Mouse (Mus musculus) CD8-positive naive resting alpha-beta T cell, adult 57 days (primary cell): ENCODE measurements around the gene Abraxas2. TPM values are rescaled to one million over a fixed set of nuclear protein-coding genes. Genes with fewer than 3 reads are reported as not detected.

ENCODE experiments used
- total RNA-seq: library from RNA; stranded (reverse); gene quantifications from one replicate; pipeline ENCODE4 v1.2.4, GENCODE M21; 2023

Gene Abraxas2
- 31.1 TPM for total RNA-seq

DNA sequence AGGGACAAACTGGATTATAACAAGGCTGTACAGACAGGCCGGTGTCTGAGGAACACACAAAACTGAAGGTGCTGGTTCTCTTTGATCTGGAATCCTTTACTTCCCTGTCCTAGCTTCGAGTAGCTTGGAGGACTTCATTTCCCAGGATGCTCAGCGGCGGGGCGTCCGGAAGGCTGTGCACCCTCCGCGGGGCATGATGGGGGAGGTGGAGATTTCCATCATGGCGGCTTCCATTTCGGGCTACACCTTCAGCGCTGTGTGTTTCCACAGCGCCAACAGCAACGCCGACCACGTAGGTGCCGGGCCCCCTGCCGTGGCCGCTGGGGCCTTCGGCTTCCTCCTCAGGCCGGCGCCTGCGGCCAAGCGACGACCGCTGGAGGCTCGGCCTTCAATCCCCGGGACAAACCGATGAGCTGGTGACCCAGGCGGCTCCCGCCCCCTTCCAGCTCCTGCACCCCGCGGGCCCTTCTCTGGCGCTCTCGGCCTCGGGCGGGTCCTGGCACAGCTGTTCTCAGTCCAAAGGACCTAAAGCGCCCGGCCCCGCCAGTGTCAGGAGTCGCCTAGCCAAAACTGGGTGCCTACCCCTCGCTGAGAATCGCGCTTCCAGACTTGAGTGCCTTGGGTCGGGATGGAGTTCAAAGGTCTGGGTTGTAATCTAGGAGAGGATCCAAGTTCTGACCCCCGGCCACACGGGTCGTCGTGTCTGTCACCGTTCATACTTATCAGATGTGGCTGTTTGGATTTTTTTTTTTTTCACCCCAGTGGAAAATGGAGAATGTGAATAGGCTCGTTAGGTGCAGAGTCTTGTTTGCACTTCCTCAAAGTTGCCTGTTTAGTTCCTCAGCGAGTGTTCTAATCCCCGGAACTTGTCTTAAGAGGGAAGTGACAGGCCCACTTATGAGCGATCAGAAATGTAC lies at the start of gene Abraxas2:
TSS of gene Abraxas2 (plus strand) at position 184 of the 917 bp plus-strand sequence.

DNA sequence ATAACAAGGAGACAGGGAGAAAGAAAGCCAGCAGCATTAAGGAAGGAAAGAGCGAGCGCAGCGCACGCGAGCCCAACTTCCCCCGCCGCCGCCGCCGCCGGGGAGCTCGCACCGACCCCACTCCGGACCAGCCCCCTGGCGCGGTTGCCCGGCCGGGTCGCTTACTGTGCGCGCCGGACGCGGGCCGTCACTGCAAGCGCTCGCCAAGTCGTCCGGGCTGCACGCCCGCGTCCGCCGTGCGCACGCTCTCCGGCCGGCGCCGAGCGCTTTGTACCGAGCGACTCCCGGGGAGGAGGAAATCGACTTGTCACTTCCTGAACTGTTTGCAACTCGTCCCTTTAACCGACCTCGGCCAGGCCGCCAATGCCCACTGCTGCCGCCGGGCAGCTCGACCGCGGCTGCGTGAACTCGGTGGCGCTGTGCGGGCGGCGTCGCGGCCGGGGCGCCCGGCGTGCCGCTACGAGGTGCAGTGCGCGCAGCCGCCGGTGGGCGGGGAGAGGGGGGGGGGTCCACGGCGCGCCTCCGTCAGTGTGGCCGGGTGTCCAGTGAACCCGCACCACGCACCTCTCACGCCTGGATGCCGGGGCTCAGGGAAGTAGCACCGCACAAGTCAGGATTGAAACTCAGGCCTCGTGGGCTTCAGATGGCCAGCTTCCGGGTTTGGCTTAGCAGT lies 45.5 kb upstream of the Abraxas2 start, which contains the start of gene Fam53b:
TSS of gene Fam53b (minus strand) at position 471 of the 673 bp plus-strand sequence.

DNA sequence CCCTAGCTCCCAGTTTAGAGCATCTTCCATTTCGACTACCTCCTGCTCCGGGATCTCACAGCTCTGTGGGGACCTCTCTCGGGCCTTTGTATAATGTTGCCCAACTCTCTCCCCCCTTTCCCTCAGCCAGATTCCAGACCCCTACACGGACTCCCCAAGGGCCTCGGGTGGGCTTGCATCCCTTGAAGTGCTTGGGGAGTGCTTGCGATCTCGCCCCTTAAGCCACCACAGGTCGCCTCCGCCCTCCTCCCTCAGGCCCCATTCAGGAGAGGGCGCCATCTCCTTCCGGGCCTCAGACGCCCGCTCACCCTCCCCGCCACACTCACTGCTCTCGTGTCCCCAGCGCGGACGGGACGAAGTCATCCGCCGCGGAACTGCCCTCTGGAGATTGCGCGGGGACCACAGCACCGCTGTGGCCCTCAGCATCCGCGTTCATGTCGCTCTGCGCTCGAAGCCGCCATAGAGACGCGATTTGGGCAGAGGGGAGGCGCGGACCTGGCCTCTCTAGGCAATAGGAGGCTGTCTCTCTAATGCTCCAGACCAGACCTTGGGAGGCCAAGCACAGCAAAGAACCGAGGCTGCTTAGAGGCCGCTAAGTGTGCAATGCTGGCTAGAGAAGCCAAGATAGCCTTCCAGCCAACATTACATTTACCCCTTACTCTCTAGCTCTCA lies 6.7 kb upstream of the Abraxas2 start, which contains the start of gene Eef1akmt2:
TSS of gene Eef1akmt2 (minus strand) at position 501 of the 672 bp plus-strand sequence.

DNA sequence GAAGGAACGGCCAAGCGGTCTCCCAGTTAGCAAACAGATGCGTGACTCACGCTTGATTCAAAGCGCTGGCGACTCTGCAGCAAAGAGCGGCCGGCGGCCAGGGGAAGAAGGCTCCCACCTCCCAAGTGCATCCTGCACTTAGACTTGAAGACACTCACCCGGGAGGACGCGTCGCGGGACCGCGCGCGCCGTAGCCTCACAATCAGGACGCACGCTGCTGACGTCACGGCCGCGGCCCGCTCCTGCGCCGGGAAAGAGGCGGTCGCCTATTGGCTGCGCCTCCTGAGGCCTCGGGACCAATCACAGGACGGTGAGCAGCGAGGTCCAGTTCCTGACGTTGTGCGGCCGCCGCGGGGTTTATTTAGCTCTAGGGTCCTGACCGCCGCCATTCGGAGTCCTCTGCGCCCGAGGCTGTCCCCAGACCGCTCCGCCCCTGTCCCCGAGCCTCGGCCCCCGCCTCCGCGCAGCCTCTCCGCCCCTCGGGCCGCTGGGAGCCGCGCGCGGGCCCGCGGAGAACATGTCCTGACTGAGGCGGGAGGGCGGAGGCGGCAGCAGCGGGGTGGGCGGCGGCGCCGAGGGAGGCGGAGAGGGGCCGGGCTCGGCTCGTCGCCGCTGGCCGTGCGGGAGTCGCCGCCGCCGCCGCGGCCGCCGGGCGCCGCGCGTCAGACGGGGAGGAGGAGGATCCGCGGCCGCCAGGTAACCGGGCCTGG lies 72.0 kb downstream of the Abraxas2 start, which contains the start of gene Zranb1:
TSS of gene Zranb1 (plus strand) at position 293 of the 710 bp plus-strand sequence.

Other genes with a start within 250 kb of the Abraxas2 start
- 1.8 TPM for gene Lhpp, start 248.6 kb upstream of the Abraxas2 start, total RNA-seq
- 111 TPM for gene Fam53b, start 45.3 kb upstream of the Abraxas2 start, total RNA-seq
- gene Eef1akmt2, start 6.6 kb upstream of the Abraxas2 start, total RNA-seq = 34.7 TPM
- gene Zranb1, start 71.9 kb downstream of the Abraxas2 start, total RNA-seq = 32.7 TPM